ENCODE assay signal across 8 mouse cellular contexts in the genomic region with DNA sequence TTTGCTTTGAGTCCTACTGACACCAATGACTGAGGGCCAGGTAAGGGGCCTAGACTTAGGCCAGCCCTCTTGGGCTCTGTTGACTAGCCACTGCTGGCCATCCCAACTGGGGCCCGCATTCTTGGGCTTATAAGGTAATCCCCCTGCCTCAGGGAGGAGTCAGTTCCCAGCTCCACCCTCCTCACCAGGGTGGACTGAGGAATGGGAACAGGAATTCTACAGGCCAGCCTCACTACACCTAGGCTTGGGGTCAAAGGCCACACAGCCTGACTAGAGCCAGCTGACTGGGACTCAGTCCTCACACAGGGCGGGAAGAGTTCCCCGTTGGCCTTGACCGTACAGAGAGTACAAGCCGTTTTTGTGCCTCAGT. TPM values are rescaled to one million over a fixed set of nuclear protein-coding genes. Genes with fewer than 3 reads are reported as not detected.
DNase-seq lines count a peak whose midpoint lies in the region; ATAC-seq and TF ChIP-seq lines count a peak whose summit lies in the region.

No protein-coding gene starts in this region.

- intact Hi-C loops in gastrocnemius, adult 2 months (cut with DNase I), result no loop called here
- intact Hi-C loops in gastrocnemius, postnatal 14 days (cut with DNase I; ENCODE audit: low total_unique reads), result loop anchor here (5.0 kb wide), 1 partner anchor 34 kb away; no protein-coding TSS in a partner anchor

- H3K9me3 ChIP-seq in MEL (replicated peaks; ENCODE audit: insufficient read depth, low read length), result no peaks in the 10 kb centered on the region
- H3K9me3 ChIP-seq in hindbrain, embryonic 10.5 days, result no peaks in the 10 kb centered on the region
- H3K9me3 ChIP-seq in liver, embryonic 14.5 days (ENCODE audit: control insufficient read depth, low read length), result no peaks in the 10 kb centered on the region

- TF ChIP-seq EP300 in MEL (IDR thresholded peaks at IDR 0.05; ENCODE audit: low read depth in 1 of 2, low read length in 2 of 2), result no peak
- TF ChIP-seq EP300 in liver, embryonic 14.5 days (IDR thresholded peaks at IDR 0.05; ENCODE audit: low read depth), result no peak

- H3K4me3 ChIP-seq in gastrocnemius, adult 2 months, result peak overlapping the region; percentile 81
- peak overlapping the region; percentile 22 to 63; a peak in 3 of 4 replicates for H3K4me3 ChIP-seq in MEL (ENCODE audit: control insufficient read depth in 1 of 2, insufficient read depth in 1 of 2, low read depth in 2 of 2, low read length in 2 of 2)
- peak overlapping the region; percentile 92 for H3K4me3 ChIP-seq in hindbrain, embryonic 10.5 days
- H3K4me3 ChIP-seq in liver, embryonic 14.5 days (ENCODE audit: insufficient read depth in 1 of 2, low read depth in 2 of 2, low read length in 2 of 2), result no peak overlapping the region

- TF ChIP-seq CTCF in gastrocnemius, adult 2 months (IDR thresholded peaks at IDR 0.05), result no peak
- no peak for TF ChIP-seq CTCF in MEL (IDR thresholded peaks at IDR 0.05 in 2 of 3, conservative IDR thresholded peaks at IDR 0.05 in 1 of 3; ENCODE audit: control insufficient read depth in 1 of 3, insufficient read depth in 1 of 3, low read depth in 2 of 3, low read length in 3 of 3, poor library complexity in 1 of 3, severe bottlenecking in 1 of 3)
- TF ChIP-seq CTCF in liver, embryonic 14.5 days (IDR thresholded peaks at IDR 0.05; ENCODE audit: low read depth), result no peak

- 42% methylated on average over 5 of the region's 5 CpGs for WGBS in hindbrain, embryonic 10.5 days
- 27% methylated on average over 5 of the region's 5 CpGs for WGBS in liver, embryonic 14.5 days (ENCODE audit: insufficient replicate concordance)

- peaks cover 0 to 27% of the 10 kb centered on the region in 2 experiments; a peak in 2 of 4 replicates for H3K36me3 ChIP-seq in MEL (ENCODE audit: control insufficient read depth in 1 of 2, insufficient read depth in 2 of 2, low read length in 2 of 2)
- H3K36me3 ChIP-seq in hindbrain, embryonic 10.5 days, result peaks cover 52% of the 10 kb centered on the region
- H3K36me3 ChIP-seq in liver, embryonic 14.5 days (replicated peaks; ENCODE audit: control insufficient read depth, insufficient read depth, low read depth), result no peaks in the 10 kb centered on the region; the same call in 1 of the 2 replicates

- H3K4me1 ChIP-seq in MEL (ENCODE audit: control insufficient read depth in 1 of 2, insufficient read depth in 2 of 2, low read length in 2 of 2), result peaks cover 27 to 32% of the 10 kb centered on the region in 2 experiments
- H3K4me1 ChIP-seq in hindbrain, embryonic 10.5 days (replicated peaks), result peaks cover 52% of the 10 kb centered on the region
- H3K4me1 ChIP-seq in liver, embryonic 14.5 days (replicated peaks; ENCODE audit: control insufficient read depth in 2 of 2, insufficient read depth in 2 of 2, low read length in 1 of 2), result peaks cover 14 to 23% of the 10 kb centered on the region in 2 experiments

- TF ChIP-seq RAD21 in MEL (IDR thresholded peaks at IDR 0.05; ENCODE audit: low read depth, low read length), result no peak

- H3K79me2 ChIP-seq in MEL (ENCODE audit: control insufficient read depth, insufficient read depth, low read length, poor library complexity), result peaks cover 6% of the 10 kb centered on the region

- peak overlapping the region; percentile 77 for H3K9ac ChIP-seq in MEL (ENCODE audit: control insufficient read depth, low read depth, low read length, poor library complexity, severe bottlenecking)
- peak overlapping the region; percentile 47 for H3K9ac ChIP-seq in liver, embryonic 14.5 days (replicated peaks)

- no peaks in the 10 kb centered on the region for H3K27me3 ChIP-seq in MEL (ENCODE audit: control insufficient read depth in 1 of 2, insufficient read depth in 2 of 2, low read length in 2 of 2)
- peaks cover 11% of the 10 kb centered on the region for H3K27me3 ChIP-seq in hindbrain, embryonic 10.5 days (ENCODE audit: insufficient read depth, poor library complexity, severe bottlenecking)
- H3K27me3 ChIP-seq in liver, embryonic 14.5 days (ENCODE audit: control insufficient read depth, insufficient read depth, low read length), result no peaks in the 10 kb centered on the region; the same call in 1 of the 2 replicates

- DNase-seq in gastrocnemius, adult 2 months, result peak; percentile 39
- no peak for DNase-seq in gastrocnemius, postnatal 14 days
- no peak for DNase-seq in MEL (ENCODE audit: low read depth, low spot score)
- peak; percentile 42 for DNase-seq in hindbrain, embryonic 10.5 days (ENCODE audit: low spot score)
- no peak for DNase-seq in liver, embryonic 14.5 days (ENCODE audit: low read depth in 3 of 3, low spot score in 3 of 3)
- no peak for DNase-seq in right cerebral cortex, postnatal 36 days (ENCODE audit: low spot score in 2 of 2)
- DNase-seq in frontal cortex, postnatal 10 days (ENCODE audit: low spot score in 2 of 2), result no peak
- DNase-seq in spleen, postnatal 10 days (ENCODE audit: low spot score in 2 of 2), result no peak

- peak overlapping the region; percentile 93 for H3K4me2 ChIP-seq in liver, embryonic 14.5 days (ENCODE audit: low read depth)

- H3K27ac ChIP-seq in gastrocnemius, adult 2 months, result peak overlapping the region; percentile 99
- H3K27ac ChIP-seq in MEL (ENCODE audit: control insufficient read depth, low read depth, low read length), result peak overlapping the region; percentile 78
- H3K27ac ChIP-seq in hindbrain, embryonic 10.5 days, result peak overlapping the region; percentile 96
- peak overlapping the region; percentile 36 for H3K27ac ChIP-seq in liver, embryonic 14.5 days

- no peak for TF ChIP-seq POLR2A in MEL (IDR thresholded peaks at IDR 0.05; ENCODE audit: control insufficient read depth in 1 of 2, insufficient read depth in 1 of 2, low read depth in 1 of 2, low read length in 2 of 2, poor library complexity in 1 of 2)

- ATAC-seq in liver, embryonic 14.5 days (ENCODE audit: insufficient read depth), result peak; percentile 27; the same call in 1 of the 2 replicates

TF ChIP-seq in MEL, 35 proteins besides CTCF, POLR2A, EP300 and RAD21 (continues in another document):
- TF ChIP-seq CHD1 (IDR thresholded peaks at IDR 0.05; ENCODE audit: low read depth, low read length) (no peak), ETS1 (IDR thresholded peaks at IDR 0.05; ENCODE audit: low read depth, low read length) (no peak), ZC3H11A (IDR thresholded peaks at IDR 0.05; ENCODE audit: low read depth, low read length) (no peak), CHD2 (IDR thresholded peaks at IDR 0.05; ENCODE audit: low read length) (no peak), ZKSCAN1 (IDR thresholded peaks at IDR 0.05; ENCODE audit: low read depth, low read length) (no peak), USF2 (IDR thresholded peaks at IDR 0.05; ENCODE audit: borderline replicate concordance in 1 of 2, insufficient read depth in 1 of 2, low read depth in 1 of 2, low read length in 2 of 2) (no peak)

RNA-seq across cellular contexts. Expression of a gene that starts 2.0 kb away (rescaled TPM):
- 100 to 1,000 TPM; 424 to 537 TPM for total RNA-seq in gastrocnemius, adult 2 months (2021)
- 100 to 1,000 TPM; 588 to 612 TPM for total RNA-seq in gastrocnemius, postnatal 14 days (2021)
- total RNA-seq in MEL (2012; rRNA removed), result 12.3 and 15.7 TPM in 2 replicates
- 10 to 100 TPM in 1 of 2 experiments, not detected in 1; 40.6 TPM for polyA plus RNA-seq in MEL (2012; ENCODE audit: insufficient read depth in 1 of 2, insufficient read length in 2 of 2, low read depth in 1 of 2, low replicate concordance in 2 of 2, missing spikeins in 1 of 2)
- polyA plus RNA-seq in hindbrain, embryonic 10.5 days (2016; fragmentation: Nextera tagmentation; extraction: Ambion mirVana), result 194 and 221 TPM in 2 replicates
- polyA plus RNA-seq in liver, embryonic 14.5 days (2012; rRNA removed), result 11.5 and 13.7 TPM in 2 replicates
- 15.3 and 18.6 TPM in 2 replicates for polyA plus RNA-seq in liver, embryonic 14.5 days (2014; fragmentation: Nextera tagmentation; extraction: Ambion mirVana)

RNA-seq across cellular contexts. Expression of a gene that starts 17.6 kb away (rescaled TPM):
- total RNA-seq in gastrocnemius, adult 2 months (2021), result 1 to 10 TPM in 1 of 2 experiments, under 1 TPM in 1; 0.77 to 1.5 TPM
- 1 to 10 TPM in 1 of 2 experiments, under 1 TPM in 1; 0.82 to 1.6 TPM for total RNA-seq in gastrocnemius, postnatal 14 days (2021)
- 1.4 and 1.6 TPM in 2 replicates for total RNA-seq in MEL (2012; rRNA removed)
- 1 to 10 TPM in 1 of 2 experiments, not detected in 1; 4.3 TPM for polyA plus RNA-seq in MEL (2012; ENCODE audit: insufficient read depth in 1 of 2, insufficient read length in 2 of 2, low read depth in 1 of 2, low replicate concordance in 2 of 2, missing spikeins in 1 of 2)
- polyA plus RNA-seq in hindbrain, embryonic 10.5 days (2016; fragmentation: Nextera tagmentation; extraction: Ambion mirVana), result 3.5 and 3.9 TPM in 2 replicates
- 4.7 and 4.8 TPM in 2 replicates for polyA plus RNA-seq in liver, embryonic 14.5 days (2012; rRNA removed)
- 2.9 and 3.0 TPM in 2 replicates for polyA plus RNA-seq in liver, embryonic 14.5 days (2014; fragmentation: Nextera tagmentation; extraction: Ambion mirVana)

RNA-seq across cellular contexts. Expression of a gene that starts 23.6 kb away (rescaled TPM):
- total RNA-seq in gastrocnemius, adult 2 months (2021), result 1 to 10 TPM; 4.9 to 7.7 TPM
- 10 to 100 TPM; 31.3 to 37.5 TPM for total RNA-seq in gastrocnemius, postnatal 14 days (2021)
- 0.04 and 0.10 TPM in 2 replicates for total RNA-seq in MEL (2012; rRNA removed)
- under 1 TPM in 1 of 2 experiments, not detected in 1; 0.53 TPM for polyA plus RNA-seq in MEL (2012; ENCODE audit: insufficient read depth in 1 of 2, insufficient read length in 2 of 2, low read depth in 1 of 2, low replicate concordance in 2 of 2, missing spikeins in 1 of 2)
- polyA plus RNA-seq in hindbrain, embryonic 10.5 days (2016; fragmentation: Nextera tagmentation; extraction: Ambion mirVana), result 420 and 518 TPM in 2 replicates
- polyA plus RNA-seq in liver, embryonic 14.5 days (2012; rRNA removed), result 5.1 and 5.3 TPM in 2 replicates
- 3.7 and 4.1 TPM in 2 replicates for polyA plus RNA-seq in liver, embryonic 14.5 days (2014; fragmentation: Nextera tagmentation; extraction: Ambion mirVana)

RNA-seq across cellular contexts. Expression of a gene that starts 25.0 kb away (rescaled TPM):
- 10 to 100 TPM; 10.6 to 11.5 TPM for total RNA-seq in gastrocnemius, adult 2 months (2021)
- 1 to 10 TPM; 8.8 to 9.5 TPM for total RNA-seq in gastrocnemius, postnatal 14 days (2021)
- 58.5 and 61.6 TPM in 2 replicates for total RNA-seq in MEL (2012; rRNA removed)
- 10 to 100 TPM in 1 of 2 experiments, not detected in 1; 88.8 TPM for polyA plus RNA-seq in MEL (2012; ENCODE audit: insufficient read depth in 1 of 2, insufficient read length in 2 of 2, low read depth in 1 of 2, low replicate concordance in 2 of 2, missing spikeins in 1 of 2)
- 85.2 and 88.2 TPM in 2 replicates for polyA plus RNA-seq in hindbrain, embryonic 10.5 days (2016; fragmentation: Nextera tagmentation; extraction: Ambion mirVana)
- polyA plus RNA-seq in liver, embryonic 14.5 days (2012; rRNA removed), result 18.9 and 29.4 TPM in 2 replicates
- 23.6 and 27.0 TPM in 2 replicates for polyA plus RNA-seq in liver, embryonic 14.5 days (2014; fragmentation: Nextera tagmentation; extraction: Ambion mirVana)

RNA-seq across cellular contexts. Expression of a gene that starts 47.4 kb away (rescaled TPM):
- total RNA-seq in gastrocnemius, adult 2 months (2021), result under 1 TPM; 0.18 to 0.22 TPM
- 1 to 10 TPM; 1.0 to 1.6 TPM for total RNA-seq in gastrocnemius, postnatal 14 days (2021)
- 2.4 and 2.7 TPM in 2 replicates for total RNA-seq in MEL (2012; rRNA removed)
- 1 to 10 TPM in 1 of 2 experiments, not detected in 1; 8.7 TPM for polyA plus RNA-seq in MEL (2012; ENCODE audit: insufficient read depth in 1 of 2, insufficient read length in 2 of 2, low read depth in 1 of 2, low replicate concordance in 2 of 2, missing spikeins in 1 of 2)
- 0.69 and 1.0 TPM in 2 replicates for polyA plus RNA-seq in hindbrain, embryonic 10.5 days (2016; fragmentation: Nextera tagmentation; extraction: Ambion mirVana)
- polyA plus RNA-seq in liver, embryonic 14.5 days (2012; rRNA removed), result 0.32 and 0.62 TPM in 2 replicates
- 0.14 TPM in 1 of 2 replicates, not detected in the other for polyA plus RNA-seq in liver, embryonic 14.5 days (2014; fragmentation: Nextera tagmentation; extraction: Ambion mirVana)

Comparison
In these comparisons a context has a peak if more than half of its experiments do, and no peak if none do; other contexts are left out.
1. DNase-seq: peak in gastrocnemius, adult 2 months (single experiment) and hindbrain, embryonic 10.5 days (single experiment); none in gastrocnemius, postnatal 14 days (single experiment), MEL (single experiment), liver, embryonic 14.5 days (0 of 3), right cerebral cortex, postnatal 36 days (0 of 2), frontal cortex, postnatal 10 days (0 of 2) and spleen, postnatal 10 days (0 of 2).
2. H3K27ac ChIP-seq: peak in every context shown above with its lines; median percentile 99 in gastrocnemius, adult 2 months; 96 in hindbrain, embryonic 10.5 days; 78 in MEL; 36 in liver, embryonic 14.5 days.
3. H3K4me3 ChIP-seq: peak in gastrocnemius, adult 2 months (single experiment), MEL (2 of 2) and hindbrain, embryonic 10.5 days (single experiment); none in liver, embryonic 14.5 days (0 of 2).
4. RNA of a gene that starts 2.0 kb away (total RNA-seq): 588 to 612 TPM in gastrocnemius, postnatal 14 days and 424 to 537 TPM in gastrocnemius, adult 2 months; 12.3 to 15.7 TPM in MEL; every median in the first group is over 10 times any median in the second.